Mouse (Mus musculus): ENCODE measurements around the gene Isca2. TPM values are rescaled to one million over a fixed set of nuclear protein-coding genes. Genes with fewer than 3 reads are reported as not detected.

The Isca2 gene
- polyA plus RNA-seq, 1 experiment from 2014 or later, result 56.0 TPM

- 93% methylated on average over 8 of the region's 8 CpGs for WGBS (ENCODE audit: missing documents)
- H3K36me3 ChIP-seq (ENCODE audit: inconsistent target), result no peaks in the 10 kb centered on the region
- no peak overlapping the region for H3K4me3 ChIP-seq (ENCODE audit: inconsistent target)
- no peaks in the 10 kb centered on the region for H3K79me2 ChIP-seq (ENCODE audit: inconsistent target)
- no peak overlapping the region for H3K27ac ChIP-seq
Measured at GRCm38 (mm10) chr12:84794647-84795046, 21.6 kb downstream of the Isca2 start.

- Histone ChIP-seq H3K79me2 (ENCODE audit: inconsistent target) (no peaks in the 10 kb centered on the region), H3K4me3 (ENCODE audit: inconsistent target) (no peak overlapping the region), H3K27ac (no peak overlapping the region), H3K36me3 (ENCODE audit: inconsistent target) (no peaks in the 10 kb centered on the region)
- WGBS (ENCODE audit: missing documents), result 96% methylated on average over 12 of the region's 13 CpGs
Measured at GRCm38 (mm10) chr12:84799086-84799485, 26.0 kb downstream of the Isca2 start.

- H3K79me2 ChIP-seq (ENCODE audit: inconsistent target), result no peaks in the 10 kb centered on the region
- no peak overlapping the region for H3K4me3 ChIP-seq (ENCODE audit: inconsistent target)
- WGBS (ENCODE audit: missing documents), result 74% methylated on average over 4 of the region's 4 CpGs
- no peaks in the 10 kb centered on the region for H3K36me3 ChIP-seq (ENCODE audit: inconsistent target)
- no peak overlapping the region for H3K27ac ChIP-seq
Measured at GRCm38 (mm10) chr12:84800419-84800818, 27.4 kb downstream of the Isca2 start.

GRCm38 (mm10) chr12:84801532-84802110 lies 28.6 kb downstream of the Isca2 start:
- no peak overlapping the region for H3K4me3 ChIP-seq (ENCODE audit: inconsistent target)
- no peak overlapping the region for H3K27ac ChIP-seq
- no peaks in the 10 kb centered on the region for H3K79me2 ChIP-seq (ENCODE audit: inconsistent target)
- WGBS (ENCODE audit: missing documents), result 71% methylated on average over 13 of the region's 13 CpGs
- no peaks in the 10 kb centered on the region for H3K36me3 ChIP-seq (ENCODE audit: inconsistent target)

DNA sequence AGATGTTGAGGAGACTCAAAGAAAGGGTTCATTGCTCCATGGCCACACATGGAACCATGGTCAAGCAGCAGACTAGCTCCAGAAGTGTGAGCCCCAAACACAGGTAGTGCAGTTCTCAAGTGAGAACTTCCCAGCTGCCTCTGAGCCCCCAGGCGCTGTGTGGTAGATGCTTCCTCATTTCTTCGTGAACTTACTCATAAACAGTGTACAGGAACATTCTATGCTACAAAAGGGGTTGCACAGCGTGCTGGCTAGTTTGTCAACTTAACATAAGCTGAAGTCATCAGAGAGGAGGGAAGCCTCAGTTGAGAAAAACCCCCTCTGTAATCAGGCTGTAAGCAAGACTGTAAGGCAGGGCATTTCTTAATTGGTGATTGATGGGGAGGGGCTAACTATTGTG lies 29.6 kb downstream of the Isca2 start:
- Histone ChIP-seq H3K79me2 (ENCODE audit: inconsistent target) (no peaks in the 10 kb centered on the region), H3K27ac (no peak overlapping the region), H3K36me3 (ENCODE audit: inconsistent target) (no peaks in the 10 kb centered on the region), H3K4me3 (ENCODE audit: inconsistent target) (no peak overlapping the region)
- WGBS (ENCODE audit: missing documents), result 21% methylated on average over 3 of the region's 3 CpGs

DNA sequence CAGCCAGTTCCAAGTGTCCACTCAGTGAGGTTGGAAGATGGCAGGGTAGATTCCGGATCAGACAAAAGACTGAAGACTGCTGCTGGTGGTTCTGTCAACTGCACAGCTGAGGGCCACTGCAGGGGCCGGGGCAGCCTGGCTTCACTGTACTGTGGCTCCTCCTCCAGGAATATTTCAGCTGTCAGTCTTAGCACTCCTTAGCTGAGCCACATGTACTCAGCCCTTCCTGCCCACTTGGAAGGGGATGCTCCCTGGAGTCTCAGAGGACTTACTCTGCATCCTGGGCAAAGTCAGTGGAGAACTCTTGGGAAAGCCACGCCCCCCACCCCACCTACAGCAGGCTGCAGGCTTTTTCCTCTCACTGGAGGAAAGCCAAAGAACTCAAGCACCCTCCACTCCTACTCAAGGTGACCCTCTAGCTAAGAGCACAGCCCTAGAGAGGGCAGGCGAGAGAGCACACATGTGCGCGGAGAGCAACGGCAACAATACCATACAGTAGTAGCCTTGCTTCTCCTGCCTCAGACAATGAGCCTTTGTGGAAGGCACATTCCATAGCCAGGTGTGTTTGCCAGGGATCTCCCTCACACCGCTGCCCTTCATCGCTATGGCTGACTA lies 32.3 kb downstream of the Isca2 start:
- WGBS (ENCODE audit: missing documents), result 84% methylated on average over 9 of the region's 9 CpGs
- Histone ChIP-seq H3K36me3 (ENCODE audit: inconsistent target) (no peaks in the 10 kb centered on the region), H3K27ac (no peak overlapping the region), H3K79me2 (ENCODE audit: inconsistent target) (no peaks in the 10 kb centered on the region), H3K4me3 (ENCODE audit: inconsistent target) (no peak overlapping the region)

GRCm38 (mm10) chr12:84806010-84806409 lies 33.0 kb downstream of the Isca2 start:
- Histone ChIP-seq H3K4me3 (ENCODE audit: inconsistent target) (no peak overlapping the region), H3K27ac (no peak overlapping the region), H3K79me2 (ENCODE audit: inconsistent target) (no peaks in the 10 kb centered on the region), H3K36me3 (ENCODE audit: inconsistent target) (no peaks in the 10 kb centered on the region)
- 75% methylated on average over 1 of the region's 1 CpGs for WGBS (ENCODE audit: missing documents)

- WGBS (ENCODE audit: missing documents), result 64% methylated on average over 5 of the region's 5 CpGs
- no peaks in the 10 kb centered on the region for H3K79me2 ChIP-seq (ENCODE audit: inconsistent target)
- no peaks in the 10 kb centered on the region for H3K36me3 ChIP-seq (ENCODE audit: inconsistent target)
- H3K4me3 ChIP-seq (ENCODE audit: inconsistent target), result no peak overlapping the region
- H3K27ac ChIP-seq, result no peak overlapping the region
Measured at GRCm38 (mm10) chr12:84806726-84807125, 33.7 kb downstream of the Isca2 start.

GRCm38 (mm10) chr12:84807351-84807750 lies 34.3 kb downstream of the Isca2 start:
- Histone ChIP-seq H3K79me2 (ENCODE audit: inconsistent target) (no peaks in the 10 kb centered on the region), H3K4me3 (ENCODE audit: inconsistent target) (no peak overlapping the region), H3K36me3 (ENCODE audit: inconsistent target) (no peaks in the 10 kb centered on the region), H3K27ac (no peak overlapping the region)
- 94% methylated on average over 13 of the region's 13 CpGs for WGBS (ENCODE audit: missing documents)

DNA sequence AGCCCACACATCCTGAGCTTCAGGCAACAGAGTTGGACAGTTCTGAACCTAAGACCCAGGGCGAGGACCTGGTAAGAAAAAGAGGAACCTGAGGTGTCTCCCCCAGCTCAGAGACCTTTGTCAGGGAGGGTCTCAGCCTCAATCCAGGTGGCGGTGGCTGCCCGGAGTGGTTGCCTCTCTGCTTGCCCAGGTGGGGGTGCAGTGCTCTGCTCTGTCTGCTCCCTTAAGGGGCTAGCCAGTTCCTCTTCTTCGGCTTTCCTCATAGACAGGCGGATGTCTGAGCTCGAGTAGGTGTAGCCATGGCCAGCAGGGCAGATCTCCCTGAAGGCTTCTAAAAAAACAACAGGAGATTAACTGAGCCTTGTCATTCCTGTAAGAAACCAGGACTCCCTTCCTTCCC lies 36.0 kb downstream of the Isca2 start:
- Histone ChIP-seq H3K4me3 (ENCODE audit: inconsistent target) (no peak overlapping the region), H3K36me3 (ENCODE audit: inconsistent target) (no peaks in the 10 kb centered on the region), H3K27ac (no peak overlapping the region), H3K79me2 (ENCODE audit: inconsistent target) (no peaks in the 10 kb centered on the region)
- 13% methylated on average over 6 of the region's 6 CpGs for WGBS (ENCODE audit: missing documents)

GRCm38 (mm10) chr12:84810810-84811209 lies 37.8 kb downstream of the Isca2 start:
- no peak overlapping the region for H3K4me3 ChIP-seq (ENCODE audit: inconsistent target)
- 77% methylated on average over 1 of the region's 1 CpGs for WGBS (ENCODE audit: missing documents)
- no peaks in the 10 kb centered on the region for H3K36me3 ChIP-seq (ENCODE audit: inconsistent target)
- no peak overlapping the region for H3K27ac ChIP-seq
- no peaks in the 10 kb centered on the region for H3K79me2 ChIP-seq (ENCODE audit: inconsistent target)

- Histone ChIP-seq H3K79me2 (ENCODE audit: inconsistent target) (no peaks in the 10 kb centered on the region), H3K27ac (no peak overlapping the region), H3K4me3 (ENCODE audit: inconsistent target) (no peak overlapping the region), H3K36me3 (ENCODE audit: inconsistent target) (no peaks in the 10 kb centered on the region)
- 62% methylated on average over 4 of the region's 4 CpGs for WGBS (ENCODE audit: missing documents)
Measured at GRCm38 (mm10) chr12:84811510-84811909, 38.5 kb downstream of the Isca2 start.

- Histone ChIP-seq H3K36me3 (ENCODE audit: inconsistent target) (no peaks in the 10 kb centered on the region), H3K4me3 (ENCODE audit: inconsistent target) (no peak overlapping the region), H3K79me2 (ENCODE audit: inconsistent target) (no peaks in the 10 kb centered on the region), H3K27ac (no peak overlapping the region)
- 52% methylated on average over 3 of the region's 3 CpGs for WGBS (ENCODE audit: missing documents)
Measured at GRCm38 (mm10) chr12:84812004-84812403, 39.0 kb downstream of the Isca2 start.

DNA sequence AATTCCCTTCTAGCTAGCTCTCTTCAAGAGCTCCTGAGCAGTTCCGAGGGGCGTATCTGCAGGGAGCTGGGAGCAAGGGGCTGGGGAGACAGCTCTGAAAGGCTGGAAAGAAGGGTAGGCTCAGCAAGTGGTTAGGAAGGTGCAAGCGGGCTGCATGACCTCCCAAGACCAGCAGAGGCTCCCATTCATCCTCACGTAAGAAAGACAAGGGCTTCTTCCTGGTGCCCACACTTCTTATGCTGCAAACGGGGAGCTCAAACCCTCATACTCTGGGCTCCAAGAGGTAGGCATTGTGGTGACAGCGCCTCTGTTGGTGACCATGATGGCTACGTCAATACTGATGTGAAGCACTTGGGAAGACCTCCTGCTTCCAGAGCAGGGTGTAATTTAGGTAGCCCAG lies 40.7 kb downstream of the Isca2 start:
- H3K79me2 ChIP-seq (ENCODE audit: inconsistent target), result no peaks in the 10 kb centered on the region
- no peaks in the 10 kb centered on the region for H3K36me3 ChIP-seq (ENCODE audit: inconsistent target)
- H3K4me3 ChIP-seq (ENCODE audit: inconsistent target), result no peak overlapping the region
- WGBS (ENCODE audit: missing documents), result 55% methylated on average over 7 of the region's 7 CpGs
- no peak overlapping the region for H3K27ac ChIP-seq

GRCm38 (mm10) chr12:84814663-84815325 lies 41.7 kb downstream of the Isca2 start:
- H3K36me3 ChIP-seq (ENCODE audit: inconsistent target), result no peaks in the 10 kb centered on the region
- H3K27ac ChIP-seq, result no peak overlapping the region
- H3K79me2 ChIP-seq (ENCODE audit: inconsistent target), result no peaks in the 10 kb centered on the region
- no peak overlapping the region for H3K4me3 ChIP-seq (ENCODE audit: inconsistent target)
- WGBS (ENCODE audit: missing documents), result 94% methylated on average over 3 of the region's 3 CpGs

Data from macrophage (primary cell).